Mouse (Mus musculus) cerebellum, adult 11 months (tissue): ENCODE measurements at regions not wholly inside any gene's neighbourhood (a gene's known extent, or its start where the extent isn't known, plus 50 kb on each side); places are given as distances from the start of the nearest gene placed in this dataset.

ENCODE experiments used
- DNase-seq: peaks from one replicate; pipeline ENCODE4 v3.0.0; 2022

- no peak for DNase-seq
These were observed 75.7 kb upstream of the Jak1 start for GRCm38 (mm10) chr4:101340741-101341140.

DNA sequence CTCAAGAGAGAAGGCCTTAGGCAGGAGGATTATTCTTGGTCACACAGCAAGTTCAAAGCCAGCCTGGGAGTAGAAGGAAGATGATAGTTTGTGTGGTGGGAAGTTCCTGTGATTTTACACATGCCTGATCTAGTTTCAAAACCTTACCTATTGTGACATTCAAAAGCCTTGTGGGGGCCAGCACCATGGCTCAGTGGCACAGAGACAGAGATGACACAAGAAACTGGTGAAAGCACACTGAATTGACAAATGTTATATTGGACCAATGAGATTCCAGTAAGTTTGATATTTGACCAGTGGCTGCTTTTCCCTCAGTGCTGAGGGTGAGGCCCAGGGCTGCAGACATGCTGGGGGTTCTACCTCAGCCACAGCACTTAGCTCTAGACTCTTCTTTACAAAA, 73.1 kb upstream of the Jak1 start:
- no peak for DNase-seq

DNA sequence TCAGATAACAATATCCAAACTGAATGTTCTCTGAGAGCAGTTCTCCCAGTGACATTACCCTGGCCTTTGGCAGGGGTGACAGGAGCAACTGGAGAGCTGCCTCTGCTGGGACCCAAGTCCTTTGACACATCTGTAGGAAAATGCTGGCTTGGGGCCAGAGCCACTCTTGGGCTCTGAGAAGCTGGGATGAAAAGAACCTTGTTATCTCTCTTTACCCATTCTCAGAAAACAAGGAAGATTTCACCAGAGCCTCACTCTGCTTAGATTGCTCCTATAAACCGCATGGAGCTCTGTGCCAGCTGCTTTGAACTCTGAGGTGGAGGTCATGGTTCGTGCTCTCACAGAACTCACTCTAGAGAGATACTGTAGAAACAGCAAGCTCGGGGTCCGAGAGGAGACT, 71.7 kb upstream of the Jak1 start:
- DNase-seq = no peak

GRCm38 (mm10) chr4:101336371-101336770, 71.3 kb upstream of the Jak1 start:
- no peak for DNase-seq

GRCm38 (mm10) chr4:101333868-101334267, 68.8 kb upstream of the Jak1 start:
- no peak for DNase-seq

DNA sequence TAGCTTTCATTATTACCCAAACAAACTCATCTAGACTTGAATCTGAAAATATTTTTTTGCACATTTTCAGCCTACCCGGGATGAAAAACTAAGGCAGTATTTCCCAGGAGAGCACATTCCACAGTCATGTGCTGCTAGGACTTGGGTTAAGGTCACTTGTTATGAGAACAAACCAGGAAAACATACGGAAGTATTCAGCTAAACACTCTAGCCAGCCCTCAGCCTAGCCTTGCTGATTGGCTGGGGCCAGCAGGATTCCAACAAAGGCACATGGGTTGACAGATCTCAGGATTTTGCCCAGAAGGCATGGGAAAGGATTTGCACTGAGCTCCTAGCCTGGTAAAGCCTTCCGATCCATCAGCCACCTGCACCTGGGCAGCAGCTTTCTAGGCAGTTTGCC, 68.0 kb upstream of the Jak1 start:
- DNase-seq = no peak

- DNase-seq = no peak
These were observed 66.1 kb upstream of the Jak1 start for GRCm38 (mm10) chr4:101331231-101331630.

GRCm38 (mm10) chr4:101329060-101329459, 64.0 kb upstream of the Jak1 start:
- DNase-seq = no peak

DNA sequence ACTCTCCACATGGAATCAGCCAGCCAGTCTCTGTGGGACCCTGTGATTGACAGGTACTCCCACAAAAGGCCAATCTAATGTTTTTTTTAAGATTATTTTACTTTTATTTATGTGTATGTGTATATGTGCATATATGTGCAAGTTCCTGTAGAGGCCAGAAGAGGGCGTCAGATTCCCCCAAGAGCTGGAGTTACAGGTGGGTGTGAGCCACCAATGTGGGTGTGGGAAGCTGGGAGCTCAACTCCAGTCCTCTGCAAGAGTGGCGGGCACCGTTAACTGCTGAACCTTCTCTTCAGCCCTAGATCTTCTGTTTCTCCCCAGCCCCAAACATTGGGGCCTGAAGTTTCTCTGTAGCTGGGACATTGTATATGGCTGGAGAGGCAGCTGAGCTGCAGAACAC, 61.0 kb upstream of the Jak1 start:
- DNase-seq = no peak

DNA sequence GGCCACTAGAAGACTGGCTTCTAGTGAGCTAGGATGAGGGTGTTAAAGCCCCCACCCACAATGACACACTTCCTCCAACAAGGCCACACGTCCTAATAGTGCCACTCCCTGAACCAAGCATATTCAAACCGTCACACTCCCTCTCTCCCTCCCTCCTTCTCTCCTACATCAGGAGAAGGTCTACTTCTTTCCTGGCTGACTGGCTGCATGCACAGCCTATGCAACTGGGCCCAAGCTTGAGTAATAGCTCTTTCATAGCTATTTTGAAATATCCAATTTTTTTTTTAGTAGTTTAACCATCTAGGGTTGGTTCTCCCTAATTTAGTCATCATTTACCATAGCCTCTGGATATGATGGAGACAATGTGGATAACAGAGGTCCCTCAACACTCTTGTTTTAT, 56.6 kb upstream of the Jak1 start:
- no peak for DNase-seq

- no peak for DNase-seq
These were observed 55.5 kb upstream of the Jak1 start for GRCm38 (mm10) chr4:101320587-101320986.

DNA sequence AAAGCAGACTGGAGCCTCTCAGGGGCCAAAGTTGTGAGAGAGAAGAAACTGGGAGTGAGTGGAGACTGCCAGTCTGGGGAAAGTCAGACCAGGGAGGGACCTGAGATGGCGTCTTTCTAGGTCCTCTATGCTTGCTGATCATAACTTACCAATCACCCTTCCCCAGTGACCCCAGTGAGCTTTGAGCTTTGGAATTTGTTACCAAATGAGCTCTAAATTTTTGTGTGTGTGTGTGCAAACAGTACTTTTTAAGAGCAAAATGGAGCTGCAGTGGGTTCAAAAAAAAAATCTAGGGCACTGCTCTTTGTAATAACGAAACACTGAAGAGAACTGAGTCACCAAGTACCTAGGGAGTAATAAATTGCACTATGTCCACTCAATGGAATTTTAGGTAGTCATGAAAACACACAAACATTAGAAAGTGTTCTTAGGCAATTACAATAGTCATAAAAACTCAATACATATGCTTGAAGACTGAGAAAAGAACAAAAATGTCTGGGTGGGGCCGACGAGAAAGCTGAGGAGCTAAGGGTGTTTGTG, 54.7 kb upstream of the Jak1 start:
- DNase-seq = no peak

DNA sequence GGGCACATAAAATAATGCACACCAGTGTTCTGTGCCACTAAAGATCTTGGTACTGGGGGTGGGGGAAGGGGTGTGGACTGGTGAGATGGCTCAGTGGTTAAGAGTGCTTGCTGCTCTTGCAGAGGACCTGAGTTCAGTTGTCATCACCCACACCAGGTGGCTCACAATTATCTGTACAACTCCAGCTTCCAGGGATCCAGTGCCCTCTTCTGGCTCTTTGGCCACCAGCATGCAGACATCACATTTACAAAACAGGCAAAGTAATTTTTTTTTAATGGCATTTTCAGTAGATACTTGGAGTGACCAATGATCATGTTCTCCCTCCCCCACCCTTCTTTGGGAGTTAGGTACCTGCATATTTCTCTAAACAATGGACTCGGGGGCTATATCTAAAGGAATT, 53.8 kb upstream of the Jak1 start:
- DNase-seq = no peak

DNA sequence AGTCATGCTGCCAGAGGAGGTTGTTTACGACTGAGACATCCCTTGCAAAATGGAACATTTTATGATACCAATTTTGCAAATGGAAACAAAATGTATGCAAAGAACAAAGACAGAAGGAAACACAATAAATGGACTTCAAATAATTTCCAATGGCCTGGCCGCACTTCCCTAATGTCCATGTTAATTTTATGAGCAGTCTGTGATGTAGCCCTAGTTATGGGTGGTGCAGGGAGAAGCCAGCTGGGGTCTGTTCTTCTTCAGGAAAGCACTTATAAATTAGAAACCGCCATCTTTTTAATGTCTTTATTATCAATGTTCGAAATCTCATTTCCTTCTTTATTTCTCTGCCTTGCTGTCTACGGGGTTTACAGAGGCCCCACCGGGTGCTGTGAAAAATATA, 51.0 kb upstream of the Jak1 start:
- no peak for DNase-seq
